Mouse (Mus musculus) thymus, postnatal 36 days (tissue): ENCODE results near the gene Rnf141.
A peak's percentile ranks its signal among the peaks of the same experiment; 100 is the strongest.

ENCODE experiments used
- DNase-seq, 2 experiments: peaks; one replicate each; pipeline ENCODE4 v3.0.0; 2022; ENCODE audit warnings: mixed read lengths in 2 of 2

Rnf141 gene

GRCm38 (mm10) chr7:110792201-110792600 is 52.1 kb downstream of the Rnf141 start:
- DNase-seq = no peak

GRCm38 (mm10) chr7:110790878-110791277 is 53.4 kb downstream of the Rnf141 start:
- DNase-seq = no peak

- DNase-seq = no peak
These were observed 56.9 kb downstream of the Rnf141 start for GRCm38 (mm10) chr7:110787310-110787709.

GRCm38 (mm10) chr7:110785741-110786146 is 58.5 kb downstream of the Rnf141 start:
- no peak for DNase-seq

- DNase-seq = no peak
These were observed 59.3 kb downstream of the Rnf141 start for GRCm38 (mm10) chr7:110784965-110785364.

GRCm38 (mm10) chr7:110782845-110783478 is 61.3 kb downstream of the Rnf141 start:
- no peak for DNase-seq

- DNase-seq = no peak
These were observed 62.1 kb downstream of the Rnf141 start for GRCm38 (mm10) chr7:110782135-110782534.

GRCm38 (mm10) chr7:110781231-110781711 is 63.0 kb downstream of the Rnf141 start:
- no peak for DNase-seq

GRCm38 (mm10) chr7:110780520-110780919 is 63.7 kb downstream of the Rnf141 start:
- DNase-seq = no peak

- DNase-seq = no peak
These were observed 64.6 kb downstream of the Rnf141 start for GRCm38 (mm10) chr7:110779605-110780111.

GRCm38 (mm10) chr7:110778933-110779332 is 65.3 kb downstream of the Rnf141 start:
- no peak for DNase-seq

- DNase-seq = no peak
These were observed 66.9 kb downstream of the Rnf141 start for GRCm38 (mm10) chr7:110777146-110778001.

GRCm38 (mm10) chr7:110774674-110775073 is 69.6 kb downstream of the Rnf141 start:
- no peak for DNase-seq

GRCm38 (mm10) chr7:110774077-110774476 is 70.2 kb downstream of the Rnf141 start:
- DNase-seq = no peak

GRCm38 (mm10) chr7:110773204-110774002 is 70.9 kb downstream of the Rnf141 start:
- DNase-seq = no peak

GRCm38 (mm10) chr7:110772343-110772742 is 71.9 kb downstream of the Rnf141 start:
- DNase-seq = no peak

- no peak for DNase-seq
These were observed 73.3 kb downstream of the Rnf141 start for GRCm38 (mm10) chr7:110770949-110771348.

GRCm38 (mm10) chr7:110769094-110769493 is 75.2 kb downstream of the Rnf141 start:
- DNase-seq = peak; percentile 36 to 43

- peak; percentile 46 to 53 for DNase-seq
These were observed 75.7 kb downstream of the Rnf141 start for GRCm38 (mm10) chr7:110768451-110769064.

- DNase-seq = no peak
These were observed 76.3 kb downstream of the Rnf141 start, which contains the start of gene Ampd3 for GRCm38 (mm10) chr7:110768001-110768400. TSS of gene Ampd3 (plus strand) at chr7:110768206.

GRCm38 (mm10) chr7:110762605-110763180 is 81.6 kb downstream of the Rnf141 start:
- no peak for DNase-seq

- DNase-seq = no peak
These were observed 87.8 kb downstream of the Rnf141 start for GRCm38 (mm10) chr7:110756440-110756839.
